Mouse (Mus musculus): ENCODE results near the gene Sumf2.

GRCm38 (mm10) chr5:129855163-129855562 is 8.4 kb downstream of the Sumf2 start:
- no peak for TF ChIP-seq CTCF (IDR thresholded peaks at IDR 0.05; ENCODE audit: borderline replicate concordance, insufficient read depth, low read length)
- no peak for TF ChIP-seq POLR2A (IDR thresholded peaks at IDR 0.05; ENCODE audit: low read depth, low read length)

Measured in embryonic fibroblast, embryonic 13.5 days (primary cell).